Mouse (Mus musculus): ENCODE results near the gene Fbxw8. TPM values are rescaled to one million over a fixed set of nuclear protein-coding genes. Genes with fewer than 3 reads are reported as not detected.

The Fbxw8 gene
- polyA plus RNA-seq, 1 experiment from 2014 or later: 31.2 TPM

DNA sequence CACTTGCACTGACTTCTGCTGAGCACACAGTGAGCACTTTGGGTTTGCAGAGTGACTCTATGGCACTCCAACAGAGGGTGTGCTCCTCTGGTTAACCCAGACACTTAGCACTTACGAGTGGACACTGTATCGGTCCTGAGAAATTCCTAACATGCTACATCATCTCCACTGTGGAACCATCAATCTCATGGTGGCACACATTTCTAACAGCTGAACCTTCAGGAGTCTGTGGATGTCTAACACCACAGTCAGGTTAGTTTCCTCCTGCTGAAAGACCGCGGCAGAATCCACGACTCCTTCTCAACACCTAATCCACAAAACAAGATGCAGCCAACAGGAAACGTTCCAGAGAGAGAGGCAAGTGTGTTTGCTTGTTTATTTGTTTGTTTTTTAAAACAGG, 76.7 kb downstream of the Fbxw8 start:
- H3K4me1 ChIP-seq: peaks cover 40% of the 10 kb centered on the region
- DNase-seq (ENCODE audit: low spot score): no peak
- peaks cover 49% of the 10 kb centered on the region for H3K36me3 ChIP-seq
- no peak overlapping the region for H3K4me3 ChIP-seq
- H3K9me3 ChIP-seq: no peaks in the 10 kb centered on the region
- 71% methylated on average over 6 of the region's 6 CpGs for WGBS
- no peaks in the 10 kb centered on the region for H3K27me3 ChIP-seq (ENCODE audit: insufficient read depth, poor library complexity, severe bottlenecking)
- H3K27ac ChIP-seq: no peak overlapping the region

DNA sequence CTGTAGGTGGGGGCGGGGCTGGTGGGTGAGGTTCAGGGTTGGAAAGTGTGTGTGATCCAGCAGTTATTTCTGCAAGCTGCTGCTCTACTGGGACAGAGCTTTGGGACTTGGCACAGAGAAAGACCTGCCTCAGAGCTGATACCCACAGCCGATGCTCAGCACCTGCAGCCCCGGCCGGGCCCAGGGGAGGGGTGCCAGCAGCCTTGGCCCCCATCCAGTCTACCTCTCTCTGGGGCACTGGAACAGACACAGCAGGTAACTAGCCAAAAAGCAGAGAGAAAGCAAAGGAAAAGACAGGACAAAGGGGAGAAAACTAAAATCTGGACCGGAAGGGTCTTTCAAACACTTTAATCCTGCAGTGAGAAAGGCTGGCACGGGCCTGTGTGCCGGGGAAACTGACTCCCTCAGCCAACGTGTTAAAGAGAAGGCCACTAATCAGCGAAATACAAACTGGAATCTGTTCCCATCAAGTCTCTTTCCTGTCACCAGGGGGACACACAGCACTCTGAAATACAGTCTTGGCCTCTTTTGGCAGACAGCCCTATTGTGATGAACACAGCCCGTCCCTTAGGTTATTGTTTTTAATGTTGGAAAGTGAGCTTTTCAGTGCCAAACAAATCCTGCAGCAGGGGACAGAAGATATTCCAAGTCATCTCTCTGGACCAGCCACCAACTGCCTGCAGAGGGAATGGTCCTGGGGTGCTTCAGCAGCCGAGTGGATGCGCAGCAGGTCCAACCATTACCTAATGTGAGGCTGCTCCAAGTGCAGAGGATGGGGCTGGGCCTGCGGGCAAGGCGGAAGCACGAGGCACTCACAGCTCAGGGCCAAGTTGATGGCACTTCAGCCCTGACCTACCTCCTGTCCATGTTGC, 78.3 kb downstream of the Fbxw8 start:
- no peaks in the 10 kb centered on the region for H3K9me3 ChIP-seq
- DNase-seq (ENCODE audit: low spot score): no peak
- peaks cover 58% of the 10 kb centered on the region for H3K36me3 ChIP-seq
- WGBS: 91% methylated on average over 15 of the region's 15 CpGs
- H3K27ac ChIP-seq: 0 out of 2 replicates have a peak overlapping the region, but pooled peaks have one; percentile 32
- H3K4me1 ChIP-seq: peaks cover 26% of the 10 kb centered on the region
- H3K27me3 ChIP-seq (ENCODE audit: insufficient read depth, poor library complexity, severe bottlenecking): no peaks in the 10 kb centered on the region
- H3K4me3 ChIP-seq: no peak overlapping the region

GRCm38 (mm10) chr5:118073213-118073773, 82.0 kb downstream of the Fbxw8 start:
- H3K27me3 ChIP-seq (ENCODE audit: insufficient read depth, poor library complexity, severe bottlenecking): no peaks in the 10 kb centered on the region
- peaks cover 83% of the 10 kb centered on the region for H3K36me3 ChIP-seq
- 93% methylated on average over 15 of the region's 15 CpGs for WGBS

DNA sequence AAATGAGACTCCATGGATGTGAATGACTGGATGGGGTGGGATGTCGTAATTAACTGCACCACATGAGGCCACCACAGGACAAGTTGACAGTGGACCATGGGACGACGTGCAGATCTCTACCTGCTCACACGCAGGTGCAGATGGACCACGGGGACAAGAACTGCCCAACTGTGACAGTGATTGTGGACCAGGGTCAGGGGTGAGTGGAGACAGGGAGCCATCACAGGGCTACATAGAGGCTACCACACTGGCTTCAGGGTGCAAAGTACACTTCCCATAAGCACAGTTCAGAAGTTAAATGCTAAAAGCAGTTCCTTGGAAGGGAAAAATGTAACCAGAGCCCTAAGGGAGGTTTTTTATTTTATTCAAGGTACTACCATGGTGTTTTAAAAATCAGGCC, 83.5 kb downstream of the Fbxw8 start:
- 87% methylated on average over 5 of the region's 5 CpGs for WGBS

More at GRCm38 (mm10) chr5:118073213-118073773, 82.0 kb downstream of the Fbxw8 start:
- H3K4me3 ChIP-seq: no peak overlapping the region
- no peak for DNase-seq (ENCODE audit: low spot score)
- no peak overlapping the region for H3K27ac ChIP-seq
- peaks cover 15% of the 10 kb centered on the region for H3K4me1 ChIP-seq
- no peaks in the 10 kb centered on the region for H3K9me3 ChIP-seq

GRCm38 (mm10) chr5:118069315-118069714, 85.9 kb downstream of the Fbxw8 start:
- Histone ChIP-seq H3K36me3 (peaks cover 83% of the 10 kb centered on the region), H3K27me3 (ENCODE audit: insufficient read depth, poor library complexity, severe bottlenecking) (no peaks in the 10 kb centered on the region), H3K4me1 (peaks cover 36% of the 10 kb centered on the region), H3K4me3 (no peak overlapping the region), H3K9me3 (no peaks in the 10 kb centered on the region), H3K27ac (peak overlapping the region; percentile 60)
- peak; percentile 86 for DNase-seq (ENCODE audit: low spot score)
- 40% methylated on average over 9 of the region's 9 CpGs for WGBS

More for the DNA sequence above, 83.5 kb downstream of the Fbxw8 start:
- H3K4me3 ChIP-seq: no peak overlapping the region
- DNase-seq (ENCODE audit: low spot score): no peak
- H3K36me3 ChIP-seq: peaks cover 83% of the 10 kb centered on the region
- no peaks in the 10 kb centered on the region for H3K27me3 ChIP-seq (ENCODE audit: insufficient read depth, poor library complexity, severe bottlenecking)
- H3K4me1 ChIP-seq: peaks cover 27% of the 10 kb centered on the region
- no peak overlapping the region for H3K27ac ChIP-seq
- no peaks in the 10 kb centered on the region for H3K9me3 ChIP-seq

DNA sequence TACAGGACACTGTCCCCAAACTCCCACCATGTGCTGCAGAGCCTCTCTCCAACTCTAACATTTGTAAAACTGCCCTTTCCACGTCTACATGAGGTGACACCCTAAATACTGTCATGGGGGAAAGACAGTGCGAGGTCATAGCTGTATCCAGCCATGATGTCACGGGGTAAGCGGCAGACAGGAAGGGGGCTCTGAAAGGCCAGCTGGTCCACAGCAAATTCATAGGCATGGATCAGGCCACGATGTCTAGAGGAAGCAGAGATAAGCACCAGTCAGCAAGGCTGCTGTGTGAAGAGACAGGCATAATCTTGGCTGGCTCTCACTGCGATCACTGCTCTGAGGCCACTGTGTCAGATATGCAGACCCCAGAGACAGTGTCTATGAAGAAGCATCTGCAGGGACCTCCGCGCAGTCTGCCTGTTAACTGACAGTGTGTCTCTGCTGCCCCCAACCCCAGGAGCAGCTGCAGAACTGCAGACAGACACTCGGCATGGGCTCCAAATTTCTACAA, 87.2 kb downstream of the Fbxw8 start:
- H3K36me3 ChIP-seq: peaks cover 76% of the 10 kb centered on the region
- no peak overlapping the region for H3K4me3 ChIP-seq
- WGBS: 45% methylated on average over 9 of the region's 9 CpGs
- peak overlapping the region; percentile 53; the same call in 1 of the 2 replicates for H3K27ac ChIP-seq
- H3K27me3 ChIP-seq (ENCODE audit: insufficient read depth, poor library complexity, severe bottlenecking): no peaks in the 10 kb centered on the region
- H3K4me1 ChIP-seq: peaks cover 40% of the 10 kb centered on the region
- no peaks in the 10 kb centered on the region for H3K9me3 ChIP-seq
- no peak for DNase-seq (ENCODE audit: low spot score)

GRCm38 (mm10) chr5:118067572-118067971, 87.7 kb downstream of the Fbxw8 start:
- DNase-seq (ENCODE audit: low spot score): no peak
- WGBS: 54% methylated on average over 4 of the region's 4 CpGs
- H3K27me3 ChIP-seq (ENCODE audit: insufficient read depth, poor library complexity, severe bottlenecking): no peaks in the 10 kb centered on the region
- H3K4me3 ChIP-seq: no peak overlapping the region
- peak overlapping the region; percentile 53; the same call in 1 of the 2 replicates for H3K27ac ChIP-seq
- peaks cover 40% of the 10 kb centered on the region for H3K4me1 ChIP-seq
- H3K9me3 ChIP-seq: no peaks in the 10 kb centered on the region
- H3K36me3 ChIP-seq: peaks cover 71% of the 10 kb centered on the region

DNA sequence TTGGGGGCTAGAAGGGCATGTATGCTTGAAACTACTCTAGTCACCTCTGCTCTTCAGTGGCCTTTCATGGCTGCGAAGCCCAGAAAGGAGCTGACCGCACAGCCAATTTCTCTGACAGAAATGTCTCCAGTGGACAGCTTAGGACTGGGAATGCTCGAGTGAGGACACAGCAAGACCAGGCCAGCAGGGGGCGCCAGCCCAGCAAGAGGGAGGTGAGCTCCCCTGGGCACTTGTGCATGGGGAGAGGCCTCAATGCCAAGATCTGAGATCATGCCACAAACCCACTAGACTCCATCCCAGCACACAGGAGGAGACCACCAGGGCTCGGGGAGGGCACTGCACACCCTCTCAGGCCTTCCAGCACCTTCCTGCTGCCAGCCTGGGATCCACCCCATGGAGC, 88.4 kb downstream of the Fbxw8 start:
- WGBS: 60% methylated on average over 5 of the region's 5 CpGs
- no peak for DNase-seq (ENCODE audit: low spot score)
- H3K27me3 ChIP-seq (ENCODE audit: insufficient read depth, poor library complexity, severe bottlenecking): no peaks in the 10 kb centered on the region
- peaks cover 40% of the 10 kb centered on the region for H3K4me1 ChIP-seq
- 0 out of 2 replicates have a peak overlapping the region, but pooled peaks have one; percentile 53 for H3K27ac ChIP-seq
- H3K36me3 ChIP-seq: peaks cover 66% of the 10 kb centered on the region
- no peaks in the 10 kb centered on the region for H3K9me3 ChIP-seq
- no peak overlapping the region for H3K4me3 ChIP-seq

DNA sequence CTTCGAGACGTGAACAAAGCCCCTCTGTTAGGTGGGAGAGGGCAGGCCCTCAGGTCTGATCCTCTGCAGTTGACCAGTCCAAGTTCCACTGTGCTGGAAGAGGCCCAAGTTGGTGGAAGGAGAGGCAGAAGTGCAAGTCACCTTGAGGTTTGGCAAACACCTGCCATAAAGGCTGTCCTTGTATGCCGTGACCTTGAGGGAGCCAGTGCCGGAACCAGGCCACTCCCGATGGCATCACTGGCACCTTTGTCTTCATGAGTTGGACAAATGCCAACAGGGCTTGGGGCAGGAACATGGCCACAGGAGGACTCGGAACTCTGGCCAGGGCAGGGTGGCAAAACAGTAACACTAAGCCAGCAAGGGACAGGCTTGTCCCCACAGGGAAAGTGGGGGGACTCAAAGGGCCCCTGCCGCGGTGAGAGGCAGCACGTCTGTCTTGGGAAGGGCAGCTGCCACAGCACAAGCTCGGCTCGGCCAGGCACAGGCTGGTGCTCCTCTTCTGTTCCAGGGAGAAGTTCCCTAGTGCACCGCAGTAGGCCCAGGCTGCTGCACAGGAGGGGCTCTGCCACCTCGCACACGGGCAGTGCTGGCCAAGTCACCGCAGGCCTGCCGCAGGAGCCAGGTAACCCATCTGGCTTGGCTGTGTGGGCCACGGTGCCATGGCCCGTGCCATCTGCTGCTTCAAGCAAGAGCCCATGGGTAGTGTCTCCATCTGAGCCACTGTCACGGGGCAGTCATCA, 89.6 kb downstream of the Fbxw8 start:
- H3K4me1 ChIP-seq: peaks cover 40% of the 10 kb centered on the region
- no peaks in the 10 kb centered on the region for H3K9me3 ChIP-seq
- no peak for DNase-seq (ENCODE audit: low spot score)
- 0 out of 2 replicates have a peak overlapping the region, but pooled peaks have one; percentile 12 for H3K27ac ChIP-seq
- WGBS: 90% methylated on average over 19 of the region's 19 CpGs
- peaks cover 68% of the 10 kb centered on the region for H3K36me3 ChIP-seq
- H3K27me3 ChIP-seq (ENCODE audit: insufficient read depth, poor library complexity, severe bottlenecking): no peaks in the 10 kb centered on the region
- no peak overlapping the region for H3K4me3 ChIP-seq

DNA sequence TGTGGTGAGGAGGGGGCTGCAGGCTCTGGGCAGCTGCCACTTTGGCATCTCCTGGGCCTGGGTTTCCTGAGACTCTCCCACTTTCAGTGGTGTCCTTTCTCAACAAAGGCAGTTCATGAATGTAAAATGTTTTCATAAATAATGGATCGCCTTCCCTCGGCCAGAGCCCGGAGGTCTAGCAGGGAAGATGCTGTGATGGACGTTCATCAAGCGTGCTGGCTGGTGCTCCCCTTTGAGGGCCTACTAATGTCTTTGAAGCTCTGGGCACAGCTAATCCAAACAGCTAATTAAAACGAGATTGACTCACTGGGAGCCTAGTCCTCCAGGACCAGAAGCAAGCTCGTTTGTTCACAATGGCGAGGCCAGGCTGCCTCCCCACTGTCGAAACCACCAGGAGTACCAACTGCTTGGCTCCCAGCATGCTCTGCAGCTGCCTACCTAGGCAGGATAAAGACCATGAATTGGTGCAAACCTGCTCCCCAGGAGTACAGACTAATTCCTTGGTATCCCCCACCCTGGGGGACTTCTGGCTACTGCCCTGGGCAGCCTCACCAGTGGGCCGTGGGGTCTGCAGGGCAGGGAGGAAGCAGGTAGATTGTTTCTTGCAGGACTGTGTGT, 90.9 kb downstream of the Fbxw8 start:
- DNase-seq (ENCODE audit: low spot score): no peak
- Histone ChIP-seq H3K27me3 (ENCODE audit: insufficient read depth, poor library complexity, severe bottlenecking) (no peaks in the 10 kb centered on the region), H3K4me1 (peaks cover 45% of the 10 kb centered on the region), H3K36me3 (peaks cover 56% of the 10 kb centered on the region), H3K9me3 (no peaks in the 10 kb centered on the region), H3K4me3 (no peak overlapping the region), H3K27ac (no peak overlapping the region)
- 70% methylated on average over 10 of the region's 10 CpGs for WGBS

GRCm38 (mm10) chr5:118063181-118063621, 92.1 kb downstream of the Fbxw8 start:
- H3K4me3 ChIP-seq: no peak overlapping the region
- H3K4me1 ChIP-seq: peaks cover 45% of the 10 kb centered on the region
- H3K27ac ChIP-seq: no peak overlapping the region
- peaks cover 46% of the 10 kb centered on the region for H3K36me3 ChIP-seq
- H3K27me3 ChIP-seq (ENCODE audit: insufficient read depth, poor library complexity, severe bottlenecking): no peaks in the 10 kb centered on the region
- DNase-seq (ENCODE audit: low spot score): no peak
- WGBS: 69% methylated on average over 8 of the region's 8 CpGs
- H3K9me3 ChIP-seq: no peaks in the 10 kb centered on the region

DNA sequence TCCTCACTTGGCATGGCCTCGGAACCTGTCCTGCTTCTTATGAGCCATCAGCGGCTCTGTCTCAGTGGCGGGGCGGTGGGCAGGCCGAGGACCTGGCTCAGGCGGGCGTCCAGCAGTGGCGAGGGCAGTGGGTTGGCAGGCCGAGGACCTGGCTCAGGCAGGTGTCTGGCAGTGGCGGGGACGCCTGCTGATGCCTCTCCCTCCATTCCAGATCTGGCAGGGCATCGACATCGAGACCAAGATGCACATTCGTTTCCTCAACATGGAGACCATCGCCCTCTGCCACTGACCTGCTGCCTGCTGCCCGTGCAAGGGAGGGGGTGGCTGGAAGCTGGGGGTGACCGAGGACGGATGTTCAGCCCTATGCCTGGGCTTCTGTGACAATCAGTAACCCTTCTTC, 93.9 kb downstream of the Fbxw8 start:
- no peaks in the 10 kb centered on the region for H3K9me3 ChIP-seq
- no peak overlapping the region for H3K4me3 ChIP-seq
- H3K36me3 ChIP-seq: peaks cover 30% of the 10 kb centered on the region
- no peaks in the 10 kb centered on the region for H3K27me3 ChIP-seq (ENCODE audit: insufficient read depth, poor library complexity, severe bottlenecking)
- 94% methylated on average over 18 of the region's 18 CpGs for WGBS
- H3K4me1 ChIP-seq: peaks cover 46% of the 10 kb centered on the region
- H3K27ac ChIP-seq: no peak overlapping the region
- no peak for DNase-seq (ENCODE audit: low spot score)

Data from heart, embryonic 10.5 days (tissue).